Mouse (Mus musculus) heart, postnatal 0 days (tissue): ENCODE measurements around the gene Timm17b.

Experiments used
- CTCF ChIP-seq: IDR thresholded peaks from 2 replicates; pipeline ENCODE4 v1.5.1; 2016; ENCODE audit warnings: antibody characterized with exemption, control low read depth, low read depth
- EP300 ChIP-seq: IDR thresholded peaks from 2 replicates; pipeline ENCODE4 v1.6.1; 2016; ENCODE audit warnings: antibody characterized with exemption, low read depth

- TF ChIP-seq CTCF (no peak), EP300 (no peak)
These were observed 946 bp upstream of the Timm17b start for GRCm38 (mm10) chrX:7898211-7898610.
